Mouse (Mus musculus): ENCODE results near the gene Fundc1. TPM values are rescaled to one million over a fixed set of nuclear protein-coding genes. Genes with fewer than 3 reads are reported as not detected.

The Fundc1 gene
- total and polyA plus RNA-seq, 3 experiments: 10.6 to 47.3 (median 34.3) TPM

- peaks cover 0 to 4% of the 10 kb centered on the region in 2 experiments for H3K36me3 ChIP-seq (replicated peaks in 1 of 2; ENCODE audit: control insufficient read depth in 1 of 2, insufficient read depth in 1 of 2, low read length in 1 of 2)
- no peaks in the 10 kb centered on the region for H3K9me3 ChIP-seq (replicated peaks; ENCODE audit: low read length)
- H3K4me3 ChIP-seq (replicated peaks in 1 of 3; ENCODE audit: low read depth in 2 of 3, low read length in 2 of 3, poor library complexity in 1 of 3): no peak overlapping the region
- H3K4me1 ChIP-seq (ENCODE audit: control insufficient read depth in 1 of 2, insufficient read depth in 2 of 2): peaks cover 0 to 15% of the 10 kb centered on the region in 2 experiments; a peak in 1 of 4 replicates
- in situ Hi-C loops (cut with MboI; ENCODE audit: low pct_ligation_motif_present, low pct_unique_long_range_greater_than_20kb, low sequenced_read_pairs) (no loop called here), dilution Hi-C loops (cut with MboI; ENCODE audit: extremely low pct_ligation_motif_present, extremely low pct_unique_long_range_greater_than_20kb, low sequenced_read_pairs) (no loop called here)
- H3K27ac ChIP-seq (ENCODE audit: insufficient read depth, low read depth): no peak overlapping the region
- TF ChIP-seq ETS1 (conservative IDR thresholded peaks at IDR 0.05; ENCODE audit: low read depth, low read length) (no peak), PAX5 (IDR thresholded peaks at IDR 0.05; ENCODE audit: low read length) (no peak), POLR2A (IDR thresholded peaks at IDR 0.05; ENCODE audit: low read depth, low read length) (no peak), MXI1 (IDR thresholded peaks at IDR 0.05; ENCODE audit: low read depth, low read length) (no peak), POLR2AphosphoS2 (IDR thresholded peaks at IDR 0.05; ENCODE audit: low read depth, low read length) (no peak), CHD1 (IDR thresholded peaks at IDR 0.05; ENCODE audit: low read depth, low read length) (no peak), CTCF (conservative IDR thresholded peaks at IDR 0.05 in 1 of 2, IDR thresholded peaks at IDR 0.05 in 1 of 2; ENCODE audit: low read depth in 2 of 2, low read length in 2 of 2) (no peak), NELFE (IDR thresholded peaks at IDR 0.05; ENCODE audit: low read depth, low read length) (no peak), JUN (IDR thresholded peaks at IDR 0.05; ENCODE audit: insufficient read depth, low read depth, low read length) (no peak), KAT2A (IDR thresholded peaks at IDR 0.05; ENCODE audit: insufficient replicate concordance, low read length) (no peak), ZNF384 (IDR thresholded peaks at IDR 0.05; ENCODE audit: low read depth, low read length) (no peak), E2F4 (IDR thresholded peaks at IDR 0.05; ENCODE audit: insufficient replicate concordance, low read depth, low read length) (no peak), USF2 (conservative IDR thresholded peaks at IDR 0.05; ENCODE audit: low read depth, low read length) (no peak), ZMIZ1 (IDR thresholded peaks at IDR 0.05; ENCODE audit: low read depth, low read length) (no peak)
- no peak overlapping the region for H3K9ac ChIP-seq (ENCODE audit: insufficient read depth, low read depth)
- no peak for DNase-seq (ENCODE audit: extremely low read depth)
- H3K4me2 ChIP-seq (ENCODE audit: insufficient read depth, low read depth, poor library complexity, severe bottlenecking): no peak overlapping the region
- no peaks in the 10 kb centered on the region for H3K27me3 ChIP-seq (replicated peaks)
- H3K79me2 ChIP-seq (replicated peaks; ENCODE audit: control insufficient read depth, extremely low read depth, insufficient read depth, poor library complexity, severe bottlenecking): no peaks in the 10 kb centered on the region; the same call in 1 of the 2 replicates
Measured at GRCm38 (mm10) chrX:17565743-17566142, 6.4 kb downstream of the Fundc1 start.

- no peak overlapping the region for H3K9ac ChIP-seq (ENCODE audit: insufficient read depth, low read depth)
- dilution Hi-C loops (cut with MboI; ENCODE audit: extremely low pct_ligation_motif_present, extremely low pct_unique_long_range_greater_than_20kb, low sequenced_read_pairs) (no loop called here), in situ Hi-C loops (cut with MboI; ENCODE audit: low pct_ligation_motif_present, low pct_unique_long_range_greater_than_20kb, low sequenced_read_pairs) (no loop called here)
- peaks cover 0 to 15% of the 10 kb centered on the region in 2 experiments; a peak in 1 of 4 replicates for H3K4me1 ChIP-seq (ENCODE audit: control insufficient read depth in 1 of 2, insufficient read depth in 2 of 2)
- no peak overlapping the region for H3K27ac ChIP-seq (ENCODE audit: insufficient read depth, low read depth)
- peaks cover 0 to 4% of the 10 kb centered on the region in 2 experiments for H3K36me3 ChIP-seq (replicated peaks in 1 of 2; ENCODE audit: control insufficient read depth in 1 of 2, insufficient read depth in 1 of 2, low read length in 1 of 2)
- no peaks in the 10 kb centered on the region; the same call in 1 of the 2 replicates for H3K79me2 ChIP-seq (replicated peaks; ENCODE audit: control insufficient read depth, extremely low read depth, insufficient read depth, poor library complexity, severe bottlenecking)
- H3K27me3 ChIP-seq (replicated peaks): no peaks in the 10 kb centered on the region
- TF ChIP-seq SMC3 (IDR thresholded peaks at IDR 0.05; ENCODE audit: low read depth, low read length) (no peak), MYC (IDR thresholded peaks at IDR 0.05; ENCODE audit: low read depth, low read length) (no peak), RAD21 (IDR thresholded peaks at IDR 0.05; ENCODE audit: low read depth, low read length) (no peak), ELF1 (IDR thresholded peaks at IDR 0.05; ENCODE audit: low read depth, low read length) (no peak), NRF1 (IDR thresholded peaks at IDR 0.05; ENCODE audit: low read depth, low read length) (no peak), MAX (IDR thresholded peaks at IDR 0.05; ENCODE audit: low read length) (no peak), HCFC1 (IDR thresholded peaks at IDR 0.05; ENCODE audit: low read depth, low read length) (no peak), ZNF384 (IDR thresholded peaks at IDR 0.05; ENCODE audit: low read depth, low read length) (no peak), CHD2 (IDR thresholded peaks at IDR 0.05; ENCODE audit: low read length) (no peak), TCF12 (IDR thresholded peaks at IDR 0.05; ENCODE audit: low read depth, low read length) (no peak), ZC3H11A (IDR thresholded peaks at IDR 0.05; ENCODE audit: low read depth, low read length) (no peak), TBP (conservative IDR thresholded peaks at IDR 0.05; ENCODE audit: low read depth, low read length) (no peak), BHLHE40 (IDR thresholded peaks at IDR 0.05; ENCODE audit: low read depth, low read length) (no peak), CTCF (conservative IDR thresholded peaks at IDR 0.05 in 1 of 2, IDR thresholded peaks at IDR 0.05 in 1 of 2; ENCODE audit: low read depth in 2 of 2, low read length in 2 of 2) (no peak), IRF4 (IDR thresholded peaks at IDR 0.05; ENCODE audit: low read depth, low read length) (no peak), ZMIZ1 (IDR thresholded peaks at IDR 0.05; ENCODE audit: low read depth, low read length) (no peak), MAZ (IDR thresholded peaks at IDR 0.05; ENCODE audit: low read depth, low read length) (no peak), E2F4 (IDR thresholded peaks at IDR 0.05; ENCODE audit: insufficient replicate concordance, low read depth, low read length) (no peak)
- no peak overlapping the region for H3K4me2 ChIP-seq (ENCODE audit: insufficient read depth, low read depth, poor library complexity, severe bottlenecking)
- no peak for DNase-seq (ENCODE audit: extremely low read depth)
- H3K4me3 ChIP-seq (replicated peaks in 1 of 3; ENCODE audit: low read depth in 2 of 3, low read length in 2 of 3, poor library complexity in 1 of 3): no peak overlapping the region
- no peaks in the 10 kb centered on the region for H3K9me3 ChIP-seq (replicated peaks; ENCODE audit: low read length)
Measured at GRCm38 (mm10) chrX:17564732-17565131, 7.4 kb downstream of the Fundc1 start.

Data from CH12.LX (cell line).